Mouse (Mus musculus): ENCODE results near the gene Zbtb40.

Zbtb40 gene

GRCm38 (mm10) chr4:136934746-136935613 lies 113.6 kb downstream of the Zbtb40 start:
- DNase-seq (ENCODE audit: low read depth, low spot score) = no peak

GRCm38 (mm10) chr4:136930474-136930873 lies 118.1 kb downstream of the Zbtb40 start:
- DNase-seq (ENCODE audit: low read depth, low spot score) = no peak

All from CD4-positive, CD25-positive, alpha-beta regulatory T cell, adult 2 months (primary cell).